Mouse (Mus musculus): ENCODE results near the gene Ntn4.

GRCm38 (mm10) chr10:93749267-93750192, 109.0 kb downstream of the Ntn4 start:
- TF ChIP-seq CTCF (IDR thresholded peaks at IDR 0.05; ENCODE audit: low read depth): no peak
- no peak for TF ChIP-seq EP300 (optimal IDR thresholded peaks at IDR 0.05)

Measured in stomach, postnatal 0 days (tissue).